Mouse (Mus musculus) limb, embryonic 12.5 days (tissue): ENCODE data around the gene Gm43951. TPM values are rescaled to one million over a fixed set of nuclear protein-coding genes. Genes with fewer than 3 reads are reported as not detected.

Source experiments
- ATAC-seq: fragments of 200-750 bp; cut with Nextera tagmentation; 2 replicates; pipeline ENCODE4 v1.8.0; 2017; ENCODE audit warnings: low read depth, moderate TSS enrichment; ENCODE audit not compliant: insufficient number of reproducible peaks, insufficient read depth, low FRiP score, low TSS enrichment
- H3K27ac ChIP-seq: fragments of 300-500 bp; sonication (generic); 2 replicates; pipeline ENCODE4 v1.5.1; 2016; ENCODE audit warnings: mild to moderate bottlenecking, moderate library complexity
- H3K27me3 ChIP-seq: fragments of 300-500 bp; sonication (generic); 2 replicates; pipeline ENCODE4 v1.6.1; 2016; ENCODE audit warnings: mild to moderate bottlenecking, moderate library complexity
- H3K36me3 ChIP-seq: fragments of 300-500 bp; sonication (generic); 2 replicates; pipeline ENCODE4 v1.6.1; 2016; ENCODE audit warnings: mild to moderate bottlenecking, moderate library complexity
- H3K4me1 ChIP-seq: fragments of 300-500 bp; sonication (generic); replicated peaks from 2 replicates; pipeline ENCODE4 v1.6.1; 2016
- H3K4me2 ChIP-seq: fragments of 300-500 bp; sonication (generic); 2 replicates; pipeline ENCODE4 v1.6.1; 2016; ENCODE audit warnings: mild to moderate bottlenecking, moderate library complexity
- H3K4me3 ChIP-seq: fragments of 300-500 bp; sonication (generic); replicated peaks from 2 replicates; pipeline ENCODE4 v1.5.1; 2016; ENCODE audit warnings: mild to moderate bottlenecking
- H3K9ac ChIP-seq: fragments of 300-500 bp; sonication (generic); replicated peaks from 2 replicates; pipeline ENCODE4 v1.6.1; 2016; ENCODE audit warnings: mild to moderate bottlenecking, moderate library complexity
- H3K9me3 ChIP-seq: fragments of 300-500 bp; sonication (generic); 2 replicates; pipeline ENCODE4 v1.6.1; 2016; ENCODE audit warnings: mild to moderate bottlenecking, moderate library complexity
- WGBS: fragments of 180-500 bp; shearing (Covaris S2); methylation state at CpG from one replicate; pipeline ENCODE4 v1.1.7; 2016; 5-methylcytosine and 5-hydroxymethylcytosine counted together
- polyA plus RNA-seq: library from polyadenylated mRNA; unstranded; fragments of >200 nt; fragmentation: Nextera tagmentation; extraction: Ambion mirVana; gene quantifications from 2 replicates; pipeline ENCODE4 v1.2.1, GENCODE M21; 2016

Gene Gm43951
- polyA plus RNA-seq, 1 experiment from 2014 or later = 0.81 TPM

- ATAC-seq = no peak
- 87% methylated on average over 4 of the region's 4 CpGs for WGBS
- H3K9me3 ChIP-seq = no peaks in the 10 kb centered on the region
- H3K27ac ChIP-seq = no peak overlapping the region
- peaks cover 84% of the 10 kb centered on the region for H3K36me3 ChIP-seq
- no peak overlapping the region for H3K4me3 ChIP-seq
- H3K27me3 ChIP-seq = no peaks in the 10 kb centered on the region
- no peak overlapping the region for H3K9ac ChIP-seq
- H3K4me2 ChIP-seq = no peak overlapping the region
- no peaks in the 10 kb centered on the region for H3K4me1 ChIP-seq
These were observed 36.8 kb downstream of the Gm43951 start for GRCm38 (mm10) chr11:72169871-72170270.

- Histone ChIP-seq H3K27ac (no peak overlapping the region), H3K27me3 (no peaks in the 10 kb centered on the region), H3K36me3 (peaks cover 83% of the 10 kb centered on the region), H3K4me1 (no peaks in the 10 kb centered on the region), H3K9ac (no peak overlapping the region), H3K4me2 (no peak overlapping the region), H3K4me3 (no peak overlapping the region), H3K9me3 (no peaks in the 10 kb centered on the region)
- no peak for ATAC-seq
- 88% methylated on average over 2 of the region's 2 CpGs for WGBS
These were observed 43.4 kb downstream of the Gm43951 start for GRCm38 (mm10) chr11:72163198-72163597.

- Histone ChIP-seq H3K36me3 (peaks cover 81% of the 10 kb centered on the region), H3K4me2 (no peak overlapping the region), H3K27ac (no peak overlapping the region), H3K4me1 (0 out of 2 replicates have a peak, but pooled peaks cover under 1% of the 10 kb centered on the region), H3K9me3 (no peaks in the 10 kb centered on the region), H3K27me3 (no peaks in the 10 kb centered on the region), H3K4me3 (no peak overlapping the region), H3K9ac (no peak overlapping the region)
- ATAC-seq = no peak
- WGBS = 88% methylated on average over 2 of the region's 2 CpGs
These were observed 50.0 kb downstream of the Gm43951 start for GRCm38 (mm10) chr11:72156624-72157023.

- ATAC-seq = no peak
- 92% methylated on average over 4 of the region's 4 CpGs for WGBS
- no peak overlapping the region for H3K27ac ChIP-seq
- H3K36me3 ChIP-seq = peaks cover 77% of the 10 kb centered on the region
- H3K4me2 ChIP-seq = no peak overlapping the region
- no peaks in the 10 kb centered on the region for H3K9me3 ChIP-seq
- H3K27me3 ChIP-seq = no peaks in the 10 kb centered on the region
- 0 out of 2 replicates have a peak, but pooled peaks cover 7% of the 10 kb centered on the region for H3K4me1 ChIP-seq
- no peak overlapping the region for H3K4me3 ChIP-seq
- H3K9ac ChIP-seq = no peak overlapping the region
These were observed 50.6 kb downstream of the Gm43951 start for GRCm38 (mm10) chr11:72155981-72156428.

- ATAC-seq = no peak
- WGBS = 86% methylated on average over 11 of the region's 11 CpGs
- no peaks in the 10 kb centered on the region for H3K27me3 ChIP-seq
- no peak overlapping the region for H3K9ac ChIP-seq
- H3K36me3 ChIP-seq = peaks cover 72% of the 10 kb centered on the region
- no peak overlapping the region for H3K27ac ChIP-seq
- H3K4me1 ChIP-seq = 0 out of 2 replicates have a peak, but pooled peaks cover 7% of the 10 kb centered on the region
- H3K9me3 ChIP-seq = no peaks in the 10 kb centered on the region
- no peak overlapping the region for H3K4me2 ChIP-seq
- no peak overlapping the region for H3K4me3 ChIP-seq
These were observed 51.3 kb downstream of the Gm43951 start for GRCm38 (mm10) chr11:72155186-72155980.

Other genes with a start within 250 kb of the Gm43951 start
- 0.31 and 0.32 TPM in 2 replicates for gene Aipl1, start 169.3 kb downstream of the Gm43951 start, polyA plus RNA-seq
- gene Pimreg, start 164.8 kb downstream of the Gm43951 start, polyA plus RNA-seq = 133 and 138 TPM in 2 replicates
- 0.13 and 0.18 TPM in 2 replicates for gene Pitpnm3, start 71.1 kb downstream of the Gm43951 start, polyA plus RNA-seq
- 17.1 and 21.5 TPM in 2 replicates for gene 4933427D14Rik, start 619 bp upstream of the Gm43951 start, polyA plus RNA-seq
- 200 and 201 TPM in 2 replicates for gene Txndc17, start 707 bp upstream of the Gm43951 start, polyA plus RNA-seq
- gene Med31, start 8.8 kb upstream of the Gm43951 start, polyA plus RNA-seq = 48.2 and 48.8 TPM in 2 replicates
- gene Slc13a5, start 60.4 kb upstream of the Gm43951 start, polyA plus RNA-seq = 0.27 TPM in 1 of 2 replicates, not detected in the other
- gene Xaf1, start 94.8 kb upstream of the Gm43951 start, polyA plus RNA-seq = 1.6 and 1.9 TPM in 2 replicates
- gene Fbxo39, start 107.6 kb upstream of the Gm43951 start, polyA plus RNA-seq = not detected in 2 replicates
- 4.7 and 6.0 TPM in 2 replicates for gene Tekt1, start 155.6 kb upstream of the Gm43951 start, polyA plus RNA-seq
- gene Smtnl2, start 204.9 kb upstream of the Gm43951 start, polyA plus RNA-seq = 25.7 and 29.0 TPM in 2 replicates
- gene Ggt6, start 228.7 kb upstream of the Gm43951 start, polyA plus RNA-seq = 0.15 and 0.36 TPM in 2 replicates
- 173 and 176 TPM in 2 replicates for gene Mybbp1a, start 234.5 kb upstream of the Gm43951 start, polyA plus RNA-seq